Mouse (Mus musculus) cerebellum, adult 9-11 months (tissue): ENCODE measurements around the gene Sept5.

ENCODE experiments used
- DNase-seq: peaks from one replicate; pipeline ENCODE4 v3.0.0; 2022

The Sept5 gene

DNA sequence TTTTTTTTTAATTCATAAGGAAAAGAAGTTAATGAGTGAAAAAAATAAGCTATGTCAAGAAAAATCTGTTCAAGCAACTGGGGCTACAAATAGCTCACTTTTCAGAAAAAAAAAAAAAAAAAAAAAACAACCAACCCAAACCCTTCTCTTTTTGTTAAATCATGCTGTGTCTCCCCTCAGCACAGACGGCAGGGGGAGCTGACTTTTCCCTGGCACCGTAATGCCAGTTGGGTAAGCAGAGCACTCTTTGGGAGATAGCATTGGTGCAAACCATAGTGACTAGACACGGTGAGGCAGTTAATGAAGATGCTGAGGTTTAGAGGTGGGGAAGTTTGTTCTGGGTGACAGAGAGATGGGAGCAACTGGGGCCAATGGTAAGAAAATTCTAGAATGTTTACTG is 2.3 kb upstream of the Sept5 start:
- DNase-seq: no peak

DNA sequence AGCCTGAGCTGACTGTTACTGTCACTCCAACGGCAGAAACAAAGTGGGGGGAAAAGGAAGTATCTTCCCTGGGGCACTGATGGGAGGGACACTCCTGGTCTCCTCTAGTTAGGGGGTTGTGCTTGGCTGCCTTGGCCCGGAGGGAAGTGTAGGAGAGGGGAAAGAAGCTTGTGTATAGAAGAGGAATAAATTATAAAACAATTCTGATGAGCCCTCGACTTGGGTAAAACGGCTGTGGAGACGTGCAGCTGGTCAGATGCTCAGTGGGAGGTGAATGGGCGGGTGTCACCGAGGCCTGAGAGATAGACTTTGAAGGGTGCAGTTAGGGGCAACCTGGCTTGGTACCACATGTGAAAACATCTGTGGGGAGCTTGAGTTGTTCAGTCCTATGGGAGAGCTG is 1.4 kb upstream of the Sept5 start:
- DNase-seq: peak; percentile 36

DNA sequence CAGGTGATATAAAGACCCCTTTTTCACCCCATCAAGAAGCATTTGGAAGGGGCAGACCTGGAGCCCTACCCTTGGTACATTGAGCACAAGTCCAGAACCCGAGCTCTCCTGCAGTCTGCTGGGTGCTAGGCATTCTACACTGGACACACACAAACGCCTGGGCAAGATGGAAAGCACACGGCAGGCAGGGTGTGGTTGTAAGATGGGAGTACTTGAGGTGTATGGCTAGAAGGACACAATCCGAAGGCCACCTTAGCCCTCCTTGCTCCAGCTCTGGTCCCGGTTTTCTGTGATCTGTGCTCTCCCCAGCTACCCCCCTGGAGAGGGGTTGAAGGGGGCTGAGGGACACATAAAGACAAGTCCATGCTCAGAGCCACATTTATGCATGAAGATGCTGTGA is 537 bp upstream of the Sept5 start:
- no peak for DNase-seq

DNA sequence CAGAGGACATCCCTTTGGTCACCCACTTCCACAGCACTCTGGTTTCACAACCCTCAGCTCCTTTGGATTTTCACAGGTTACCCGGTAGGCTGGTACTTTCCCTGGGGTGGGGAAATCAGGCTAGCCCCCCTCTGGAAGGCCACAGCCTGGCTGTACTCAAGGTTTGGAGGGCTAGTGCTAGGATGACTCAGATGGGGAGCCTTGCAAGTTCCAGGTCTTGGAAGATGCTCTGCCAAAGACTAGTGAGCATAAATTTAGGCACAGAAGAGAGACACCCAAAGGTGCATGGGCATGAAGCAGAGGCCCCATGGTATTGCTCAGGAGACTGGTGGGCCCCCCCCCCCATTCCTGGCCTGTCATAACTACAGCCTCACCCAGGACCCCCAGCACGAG is 810 bp downstream of the Sept5 start:
- peak; percentile 57 for DNase-seq

DNA sequence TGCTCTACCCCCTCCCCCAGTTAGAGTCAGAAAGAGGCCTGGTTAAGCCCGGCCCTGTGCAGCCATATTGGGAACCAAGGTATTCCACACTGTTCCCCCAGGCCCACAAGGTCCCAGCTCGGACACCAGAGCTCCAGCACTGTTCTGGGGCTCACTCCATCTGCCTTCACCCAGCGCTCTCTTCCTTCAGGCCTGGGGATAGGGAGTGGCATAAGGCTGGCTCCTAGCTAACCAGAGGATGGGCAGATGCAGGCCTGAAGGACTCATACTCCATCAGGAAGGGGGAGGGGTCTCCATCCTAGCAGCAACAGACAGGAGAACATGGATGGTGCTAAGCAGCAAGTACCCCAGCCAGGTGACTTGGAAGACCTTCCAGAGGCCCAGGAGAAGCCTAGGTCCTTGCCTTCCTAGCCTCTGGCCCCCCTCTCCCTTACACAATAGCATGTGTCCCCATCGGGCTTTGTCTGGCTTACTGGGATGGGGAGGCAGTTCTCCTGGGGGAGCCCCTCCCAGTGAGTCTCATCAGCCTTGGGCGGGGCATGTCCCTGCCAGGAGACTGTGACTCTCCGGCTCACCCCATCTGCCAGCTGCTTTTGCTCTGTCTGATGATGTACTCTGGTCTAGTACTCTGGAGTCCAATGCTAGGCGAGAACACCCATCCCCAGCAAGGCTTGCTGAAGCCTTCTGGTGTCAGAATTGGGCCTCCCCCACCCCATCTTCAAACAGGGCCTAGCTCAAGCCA is 1.4 kb downstream of the Sept5 start:
- DNase-seq: peak; percentile 61

DNA sequence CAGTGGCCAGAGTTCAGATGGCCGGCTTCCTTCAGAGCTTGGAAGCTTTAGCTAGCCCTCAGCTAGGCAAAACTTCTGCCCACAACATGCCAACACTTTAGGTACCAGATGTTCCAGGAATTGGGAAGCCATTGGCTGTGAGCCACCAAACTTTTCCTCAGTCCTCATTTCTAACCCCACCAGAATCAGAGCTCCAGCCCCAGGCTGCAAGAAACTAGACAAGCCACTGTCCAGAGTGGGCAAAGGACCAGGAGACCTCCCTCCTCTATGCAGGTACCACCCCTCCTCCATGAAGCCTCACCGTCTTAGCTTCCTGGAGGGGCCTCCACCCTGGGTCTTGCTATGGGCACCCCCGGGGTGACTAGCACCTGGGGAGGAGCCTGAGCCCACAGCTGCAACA is 2.6 kb downstream of the Sept5 start:
- DNase-seq: peak; percentile 79

DNA sequence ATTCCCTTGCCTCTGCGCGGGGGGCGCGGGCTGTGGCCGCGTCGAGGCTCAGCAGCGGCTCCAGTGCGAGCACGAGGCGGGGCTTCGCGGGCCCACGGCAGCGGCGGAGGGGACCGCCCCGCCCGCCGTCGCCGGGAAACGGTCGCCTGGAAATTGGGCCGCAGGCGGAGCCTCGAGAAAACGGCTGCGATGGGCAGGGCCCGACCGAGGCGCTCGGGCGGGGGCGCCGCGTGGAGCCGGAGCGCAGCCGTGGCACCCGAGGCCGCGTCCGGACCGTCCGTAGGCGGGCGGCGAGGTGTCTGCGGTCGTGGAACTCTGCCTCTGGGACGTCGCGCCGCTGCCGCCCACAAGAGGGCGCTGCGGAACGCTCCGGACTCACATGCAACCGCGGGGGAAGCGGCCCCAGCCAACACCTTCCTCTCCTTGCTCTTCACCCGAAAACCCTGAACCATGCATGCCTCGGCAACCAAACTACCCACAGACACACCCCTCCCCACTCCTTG is 3.3 kb downstream of the Sept5 start, which contains the start of gene Gm49601:
Gene Gm49601 (minus strand): TSS at position 52 of the 503 bp plus-strand sequence.
- peak; percentile 91 for DNase-seq

DNA sequence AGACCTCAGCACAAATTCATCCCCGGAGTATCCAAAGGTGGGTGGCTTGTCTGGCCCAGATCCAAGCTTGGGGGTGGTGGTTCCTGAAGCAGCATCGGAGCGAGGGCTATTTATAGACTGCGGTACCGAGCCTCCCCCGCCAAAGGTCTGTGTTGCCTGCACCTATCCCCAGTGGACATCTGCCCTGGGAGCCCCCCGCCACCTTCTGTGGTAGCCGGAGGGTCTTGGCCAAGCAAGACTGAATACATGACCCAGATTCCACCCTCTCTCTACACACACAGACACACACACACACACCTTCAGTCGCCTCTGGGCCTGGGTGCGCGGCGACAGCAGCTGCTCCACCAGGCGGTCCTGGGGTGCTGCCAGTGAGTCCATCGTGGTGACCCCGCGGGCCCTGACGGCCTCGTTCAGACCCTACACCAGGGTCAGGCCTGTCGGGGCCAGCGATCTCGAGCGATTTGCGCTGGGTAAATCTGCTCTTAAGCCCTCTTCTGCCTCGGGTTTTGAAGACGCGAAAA is 3.9 kb downstream of the Sept5 start:
- DNase-seq: peak; percentile 79

DNA sequence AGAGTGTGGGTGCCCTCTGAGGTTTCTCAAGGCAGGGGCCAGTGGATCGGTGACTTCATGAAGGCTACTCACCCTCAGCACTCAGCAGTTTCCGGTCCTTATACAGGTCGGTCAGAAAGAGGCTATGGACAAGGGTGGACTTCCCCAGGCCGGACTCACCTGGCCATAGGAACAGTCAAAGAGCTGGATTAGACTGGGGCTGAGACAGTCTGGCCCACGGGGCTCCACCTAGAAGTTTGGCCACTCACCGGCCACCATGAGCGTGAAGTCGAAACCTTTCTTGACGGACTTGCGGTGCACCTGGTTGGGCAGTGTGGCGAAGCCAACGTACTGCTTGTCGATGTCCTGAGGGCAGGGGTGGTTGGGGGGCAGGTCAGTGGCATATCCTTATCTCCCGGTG is 4.7 kb downstream of the Sept5 start:
- DNase-seq: peak; percentile 52

DNA sequence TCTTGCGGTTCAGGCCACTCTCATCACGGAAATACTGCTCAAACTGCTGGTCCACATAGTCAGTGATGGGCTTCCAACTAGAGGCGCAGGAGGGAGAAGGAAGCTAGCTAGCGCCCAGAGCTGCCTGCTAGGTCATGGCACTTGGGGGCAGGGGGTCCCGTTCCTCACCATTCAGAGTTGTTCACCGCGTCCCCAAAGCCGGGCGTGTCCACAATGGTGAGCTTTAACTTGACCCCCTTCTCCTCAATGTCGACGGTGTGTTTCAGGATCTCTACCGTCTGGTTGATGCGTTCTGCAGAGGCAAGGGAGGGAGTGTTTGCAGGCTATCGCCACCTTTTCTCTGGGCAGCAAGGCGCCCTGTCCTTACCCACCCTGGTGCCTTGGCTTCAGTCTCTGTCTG is 5.1 kb downstream of the Sept5 start:
- DNase-seq: peak; percentile 57

DNA sequence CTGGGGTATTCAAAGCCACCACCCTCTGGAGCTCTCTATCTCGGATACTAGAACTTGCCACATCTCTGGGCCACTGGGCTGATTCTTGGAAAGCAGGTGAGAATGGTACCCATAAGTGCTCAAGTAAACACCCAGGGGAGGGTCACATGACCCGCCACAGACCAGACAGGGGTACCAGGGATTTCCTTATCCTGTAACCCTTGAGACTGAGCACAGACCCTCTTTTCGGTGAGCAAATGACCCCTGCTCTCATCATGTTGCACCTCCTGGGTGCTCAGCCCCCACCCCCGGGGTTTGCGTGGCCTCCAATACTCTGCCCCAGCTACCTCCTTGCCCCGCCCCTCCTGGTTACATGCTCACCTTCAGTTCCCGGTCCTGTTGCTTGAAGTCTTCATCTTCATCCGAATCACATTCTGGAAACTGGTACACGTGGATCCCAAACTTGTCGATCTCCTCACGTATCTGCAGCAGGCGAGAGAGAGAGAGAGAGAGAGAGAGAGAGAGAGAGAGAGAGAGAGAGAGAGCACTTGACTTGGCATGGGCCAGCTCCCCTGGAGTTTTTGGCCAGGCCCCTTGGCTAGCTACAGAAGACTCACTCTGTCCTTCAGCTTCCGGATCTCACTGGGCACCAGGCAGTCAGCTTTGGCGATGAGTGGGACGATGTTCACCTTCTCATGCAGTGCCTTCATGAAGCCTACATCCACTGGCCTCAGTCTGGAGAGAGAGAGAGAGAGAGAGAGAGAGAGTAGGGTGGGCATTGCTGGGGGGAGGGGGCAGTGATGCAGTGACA is 5.8 kb downstream of the Sept5 start:
- DNase-seq: peak; percentile 70

DNA sequence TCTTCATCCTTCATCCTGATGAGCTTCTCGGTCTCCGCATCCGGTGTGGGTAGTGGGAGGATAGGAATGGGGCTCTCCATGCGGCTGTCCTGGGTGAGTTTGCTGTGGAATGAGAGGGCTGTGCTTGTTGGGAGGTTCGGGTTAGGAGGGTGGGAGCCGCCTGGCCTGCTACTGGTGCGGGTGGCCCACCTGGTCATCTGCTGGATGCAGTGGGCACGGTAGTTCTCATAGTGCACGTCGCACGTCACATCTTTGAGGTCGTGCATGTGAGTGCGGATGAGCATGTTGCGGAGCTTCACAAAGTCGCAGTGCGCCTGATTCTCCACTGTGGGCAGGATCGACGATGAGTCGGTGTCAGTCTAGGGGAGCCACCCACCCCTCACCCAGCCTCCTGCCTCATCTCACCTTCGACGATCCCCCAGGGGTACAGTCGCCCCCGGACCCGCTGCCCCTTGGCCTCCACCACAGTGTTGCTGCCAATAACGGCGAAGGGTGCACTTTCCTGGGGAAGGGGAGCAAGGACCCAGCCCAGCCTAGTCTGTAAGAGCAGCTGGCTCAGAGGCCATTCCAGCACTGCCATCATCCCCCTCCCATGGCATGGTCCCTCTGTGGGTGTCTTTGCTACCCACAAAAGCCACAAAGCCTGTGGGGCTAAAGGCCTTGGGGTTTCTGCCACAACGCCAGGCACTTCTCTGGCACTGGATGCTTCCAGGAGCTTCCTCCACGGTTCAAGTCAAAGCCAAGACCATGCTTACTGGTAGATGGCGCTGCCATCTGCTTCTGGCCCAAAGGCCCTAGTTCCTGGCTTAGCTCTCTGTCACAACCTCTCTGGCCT is 6.6 kb downstream of the Sept5 start:
- peak; percentile 61 for DNase-seq

DNA sequence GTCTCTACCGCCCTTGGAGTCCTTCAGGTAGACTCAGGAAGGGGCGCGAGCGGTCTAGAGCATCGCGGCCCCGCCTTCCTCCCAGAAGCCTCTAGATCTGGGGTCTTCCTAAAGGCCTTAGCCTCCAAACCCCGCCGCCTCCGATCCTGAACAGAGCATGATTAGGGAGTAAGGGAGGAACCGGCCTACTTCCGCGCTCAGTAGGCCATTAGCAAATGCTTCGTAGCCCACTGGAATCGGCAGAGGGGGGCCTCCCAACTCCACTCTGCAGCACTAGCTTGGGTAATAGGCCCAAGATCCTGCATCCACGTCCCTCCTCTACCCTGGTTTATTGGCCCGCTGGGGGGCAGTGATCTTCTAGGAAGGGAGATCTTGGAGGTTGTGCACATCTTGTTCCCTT is 7.7 kb downstream of the Sept5 start, which contains the start of gene Gp1bb:
Gene Gp1bb (minus strand): TSS at position 385 of the 400 bp plus-strand sequence.
- peak; percentile 46 for DNase-seq

DNA sequence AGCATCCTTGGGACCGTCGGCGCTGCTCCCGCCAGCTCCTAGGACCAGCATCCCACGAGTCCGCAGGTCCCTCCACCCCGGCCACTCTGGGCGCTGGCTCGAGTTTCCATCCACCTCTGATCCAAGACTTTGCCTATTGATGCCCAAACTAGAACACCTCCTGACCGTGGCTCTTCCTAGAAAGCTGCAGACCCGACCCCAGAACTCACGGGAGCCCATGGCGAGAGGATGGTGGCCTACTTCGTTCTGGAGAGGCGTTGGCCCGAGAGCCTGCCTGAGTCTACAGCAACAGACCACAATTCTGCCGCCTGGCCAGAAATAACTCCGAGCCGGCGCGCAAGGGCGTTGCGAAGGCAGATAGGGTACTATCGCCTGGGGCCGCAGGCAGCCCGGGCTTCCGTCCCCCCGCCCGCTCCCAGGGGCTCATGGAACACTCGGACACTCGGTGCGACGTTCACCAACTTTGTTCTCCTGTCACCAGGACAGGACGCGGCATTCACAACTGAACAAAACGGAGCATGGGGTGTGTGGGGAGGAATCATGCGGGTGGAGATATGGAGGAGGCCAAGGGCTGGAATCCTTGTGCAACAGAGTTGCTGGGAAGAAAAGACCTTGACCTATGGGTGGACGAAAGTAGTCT is 8.3 kb downstream of the Sept5 start:
- peak; percentile 51 for DNase-seq

DNA sequence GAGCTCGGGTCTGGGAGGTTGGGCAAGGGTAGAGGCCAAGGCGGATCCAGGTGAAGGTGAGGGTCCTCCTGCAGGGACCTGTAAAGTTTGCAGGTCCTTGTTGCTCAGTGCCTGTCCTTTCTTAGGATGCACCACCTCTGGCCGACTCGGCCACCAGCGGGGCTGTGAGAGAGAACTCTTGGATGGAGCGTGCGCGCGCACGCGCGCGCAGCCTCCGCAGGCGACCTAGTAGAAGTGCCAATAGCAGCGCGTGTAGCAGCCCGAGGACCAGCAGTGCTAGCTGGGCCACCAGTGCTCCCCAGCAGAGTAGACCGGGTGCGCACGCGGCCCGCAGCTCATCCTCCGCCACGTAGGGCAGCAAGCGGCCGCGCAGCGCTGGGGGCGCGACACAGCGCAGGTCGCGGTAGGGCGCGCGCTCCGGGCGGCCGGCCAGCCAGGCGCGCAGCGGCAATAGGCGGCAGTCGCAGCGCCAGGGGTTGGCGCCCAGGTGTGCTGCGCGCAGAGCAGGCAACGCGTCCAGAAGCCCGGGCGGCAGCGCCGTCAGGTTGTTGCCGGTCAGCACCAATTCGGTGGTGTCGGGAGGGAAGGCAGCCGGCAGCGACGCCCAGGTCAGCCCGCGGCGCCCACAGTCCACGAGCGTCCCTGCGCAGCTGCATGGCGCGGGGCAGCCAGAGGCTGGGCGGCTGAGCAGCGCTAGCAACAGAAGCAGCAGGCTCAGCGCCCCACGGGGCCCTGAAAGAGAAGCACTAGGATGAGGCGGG is 9.0 kb downstream of the Sept5 start:
- DNase-seq: peak; percentile 79

DNA sequence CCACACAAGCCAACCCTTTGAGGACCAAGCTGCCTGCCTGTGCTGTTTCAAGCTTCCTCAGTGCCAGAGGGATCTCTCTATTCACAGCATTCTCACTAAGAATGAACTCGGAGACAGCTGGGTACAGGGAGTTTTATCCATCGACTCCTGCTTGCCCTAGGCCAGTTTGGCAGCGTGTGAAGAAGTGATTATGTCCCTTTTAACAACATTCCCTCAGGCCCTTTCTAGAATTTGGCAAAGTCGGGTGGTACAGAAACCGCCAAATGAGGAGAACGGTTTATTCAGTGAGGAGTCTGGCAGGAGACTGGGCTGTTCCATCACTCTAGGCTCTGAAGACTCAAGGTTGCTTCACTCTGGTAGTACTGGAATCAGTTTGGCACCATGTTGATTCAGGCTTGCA is 9.6 kb downstream of the Sept5 start:
- DNase-seq: no peak

DNA sequence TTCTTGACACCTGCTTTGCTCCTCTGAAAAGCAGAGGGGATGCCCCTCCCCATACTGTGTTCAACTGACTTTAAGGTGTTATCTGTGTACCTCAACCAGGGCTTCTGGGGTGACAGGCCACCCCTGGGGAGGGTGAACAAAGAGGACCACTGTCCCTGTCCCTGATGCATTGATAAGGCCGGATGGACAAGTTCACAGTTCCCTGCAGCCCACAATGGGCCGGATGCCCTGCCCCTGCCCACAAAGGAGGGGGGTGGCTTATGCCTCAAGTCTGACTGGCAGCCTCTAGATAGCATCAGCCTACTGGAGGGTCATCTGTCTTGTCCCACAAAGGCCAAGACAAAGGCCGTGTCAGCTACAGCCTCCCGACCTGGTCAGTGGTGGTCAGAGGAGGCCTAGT is 10.6 kb downstream of the Sept5 start:
- peak; percentile 54 for DNase-seq

DNA sequence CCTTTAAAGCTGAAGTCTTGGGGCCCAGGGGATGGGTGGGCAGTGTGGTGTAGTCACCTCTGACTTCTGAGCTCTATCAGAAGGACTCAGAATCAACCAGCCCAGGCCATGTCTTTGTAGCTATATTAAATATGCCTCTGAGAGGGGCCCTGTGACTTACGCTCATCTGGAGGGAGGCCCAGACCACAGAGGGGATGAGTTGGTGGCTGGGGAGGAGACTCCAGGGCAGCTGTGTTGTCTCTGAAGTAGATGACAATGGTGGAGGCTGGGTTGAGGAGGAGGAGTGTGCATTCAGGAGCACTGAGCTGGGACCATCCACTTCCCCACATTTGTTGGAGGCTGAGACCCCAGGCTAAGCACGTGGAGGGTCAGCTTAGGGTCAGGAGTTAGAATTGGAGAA is 11.5 kb downstream of the Sept5 start:
- peak; percentile 37 for DNase-seq

DNA sequence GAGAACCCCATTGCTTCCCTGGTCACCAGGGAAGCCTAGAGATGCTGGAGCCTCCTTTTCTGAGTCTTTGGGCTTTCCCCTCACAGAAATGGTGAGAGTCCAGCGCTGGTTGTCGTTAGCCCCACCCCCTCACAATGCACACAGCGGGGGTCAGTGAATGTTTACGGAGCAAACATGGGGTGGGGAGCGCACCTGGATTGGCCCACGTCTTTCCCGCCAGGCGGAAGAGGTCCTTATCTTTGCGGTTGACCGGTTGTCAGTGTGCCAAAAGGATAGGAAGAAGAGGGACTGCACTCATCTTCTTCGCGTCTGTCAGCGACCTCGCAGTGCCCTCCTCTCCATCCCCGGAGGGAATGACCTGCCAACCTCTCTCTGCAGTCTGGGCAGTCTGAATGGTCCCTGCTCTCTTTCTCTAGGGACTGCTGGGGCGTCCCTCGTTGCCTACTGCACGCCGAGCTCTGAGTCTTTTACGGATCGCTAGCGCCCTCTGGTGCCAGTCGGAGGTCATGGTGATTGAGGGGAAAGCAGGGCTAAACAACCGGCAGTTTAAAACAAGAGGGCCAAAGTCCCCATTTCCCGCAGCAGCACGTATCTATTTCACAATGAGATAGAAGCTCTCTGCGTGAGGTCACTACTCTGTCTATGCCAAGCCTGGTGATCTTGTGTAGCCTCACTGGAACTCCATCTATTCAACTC is 12.2 kb downstream of the Sept5 start:
- peak; percentile 86 for DNase-seq

DNA sequence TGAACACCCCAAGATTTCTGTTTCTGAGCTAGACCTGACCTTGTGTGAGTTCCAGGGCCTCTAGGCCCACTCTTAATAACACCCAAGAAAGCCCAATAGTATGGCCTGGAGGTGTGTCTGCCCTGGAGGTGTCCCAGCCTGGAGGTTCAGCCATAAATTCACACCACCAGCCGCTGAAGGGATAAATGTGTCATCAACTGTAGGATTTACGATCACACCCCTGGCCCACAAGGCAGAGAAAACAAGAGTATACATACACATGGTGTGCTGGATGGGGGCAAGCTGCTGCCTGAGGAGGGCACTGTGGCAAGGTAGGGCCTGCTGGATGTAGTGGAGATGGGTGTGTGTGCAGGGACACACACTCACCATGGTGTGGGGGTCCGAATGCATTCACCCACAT is 16.5 kb downstream of the Sept5 start:
- no peak for DNase-seq

DNA sequence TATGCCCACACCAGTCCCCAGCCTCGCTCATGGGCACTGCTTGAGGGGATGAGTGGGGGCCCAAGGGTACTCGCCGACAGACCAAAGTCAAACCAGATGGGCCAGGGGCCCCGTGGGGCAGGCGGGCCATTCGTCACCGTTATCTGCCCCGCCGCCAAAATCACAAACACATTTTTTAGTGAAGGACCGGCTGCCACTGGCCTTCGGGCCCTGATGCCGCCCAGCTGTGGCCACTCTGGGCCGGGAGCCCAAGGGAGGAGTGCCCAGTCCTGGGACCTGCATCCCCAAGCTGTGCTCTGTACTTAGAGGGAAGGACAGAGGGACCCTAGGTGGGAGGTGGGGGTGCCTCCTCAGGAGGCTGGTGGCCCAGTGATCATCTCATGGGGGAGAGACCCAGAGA is 18.0 kb downstream of the Sept5 start:
- no peak for DNase-seq
